Mouse (Mus musculus) intestine, embryonic 14.5 days (tissue): ENCODE measurements around the gene Scrn3. TPM values are rescaled to one million over a fixed set of nuclear protein-coding genes. Genes with fewer than 3 reads are reported as not detected.

ENCODE experiments used
- ATAC-seq: fragments of 200-750 bp; cut with Nextera tagmentation; replicated peaks from 2 replicates; pipeline ENCODE4 v1.8.0; 2017; ENCODE audit warnings: low read depth, moderate number of reproducible peaks, moderate TSS enrichment, moderate library complexity; ENCODE audit not compliant: low FRiP score, low TSS enrichment
- DNase-seq: peaks from one replicate; pipeline ENCODE4 v3.0.0-alpha.2; 2018; ENCODE audit warnings: low spot score
- H3K27ac ChIP-seq: fragments of 300-500 bp; sonication (generic); 2 replicates; pipeline ENCODE4 v1.5.1; 2014; ENCODE audit warnings: low read depth, mild to moderate bottlenecking, control low read depth
- H3K27me3 ChIP-seq: fragments of 300-500 bp; sonication (generic); replicated peaks from 2 replicates; pipeline ENCODE4 v1.6.1; 2014; ENCODE audit warnings: low read length, control low read depth; ENCODE audit not compliant: control insufficient read depth, insufficient read depth
- H3K36me3 ChIP-seq: fragments of 300-500 bp; sonication (generic); 2 replicates; pipeline ENCODE4 v1.6.1; 2014; ENCODE audit warnings: low read length, control low read depth; ENCODE audit not compliant: control insufficient read depth, insufficient read depth
- H3K4me1 ChIP-seq: fragments of 300-500 bp; sonication (generic); replicated peaks from 2 replicates; pipeline ENCODE4 v1.6.1; 2014; ENCODE audit warnings: low read length, control low read depth, mixed read lengths; ENCODE audit not compliant: control insufficient read depth, insufficient read depth
- H3K4me2 ChIP-seq: fragments of 300-500 bp; sonication (generic); 2 replicates; pipeline ENCODE4 v1.6.1; 2014; ENCODE audit warnings: low read length
- H3K4me3 ChIP-seq: fragments of 300-500 bp; sonication (generic); 2 replicates; pipeline ENCODE4 v1.5.1; 2014; ENCODE audit warnings: low read depth, low read length, control low read depth, mixed read lengths
- H3K9ac ChIP-seq: fragments of 300-500 bp; sonication (generic); 2 replicates; pipeline ENCODE4 v1.6.1; 2014; ENCODE audit warnings: mild to moderate bottlenecking, low read length
- H3K9me3 ChIP-seq: fragments of 300-500 bp; sonication (generic); 2 replicates; pipeline ENCODE4 v1.6.1; 2016; ENCODE audit warnings: low read length, control low read depth; ENCODE audit not compliant: control insufficient read depth
- WGBS: fragments of 180-500 bp; shearing (Covaris S2); extraction: QIAGEN DNeasy Blood & Tissue Kit; methylation state at CpG from one replicate; pipeline ENCODE4 v1.1.7; 2014; 5-methylcytosine and 5-hydroxymethylcytosine counted together
- polyA plus RNA-seq: library from polyadenylated mRNA; unstranded; fragments of >200 nt; fragmentation: Nextera tagmentation; extraction: Ambion mirVana; gene quantifications from 2 replicates; pipeline ENCODE4 v1.2.1, GENCODE M21; 2014

Scrn3 gene
- polyA plus RNA-seq, 1 experiment from 2014 or later: 12.6 TPM

GRCm38 (mm10) chr2:73319218-73319617 lies 6.8 kb downstream of the Scrn3 start:
- Histone ChIP-seq H3K4me2 (no peak overlapping the region), H3K36me3 (no peaks in the 10 kb centered on the region), H3K9ac (no peak overlapping the region), H3K4me1 (no peaks in the 10 kb centered on the region), H3K27ac (no peak overlapping the region), H3K4me3 (no peak overlapping the region), H3K27me3 (no peaks in the 10 kb centered on the region), H3K9me3 (no peaks in the 10 kb centered on the region)
- ATAC-seq (no peak), DNase-seq (no peak)
- 82% methylated on average over 5 of the region's 5 CpGs for WGBS

GRCm38 (mm10) chr2:73322991-73323390 lies 10.6 kb downstream of the Scrn3 start:
- Histone ChIP-seq H3K27me3 (no peaks in the 10 kb centered on the region), H3K27ac (no peak overlapping the region), H3K4me1 (no peaks in the 10 kb centered on the region), H3K36me3 (no peaks in the 10 kb centered on the region), H3K4me3 (no peak overlapping the region), H3K9me3 (no peaks in the 10 kb centered on the region), H3K9ac (no peak overlapping the region), H3K4me2 (no peak overlapping the region)
- WGBS: 74% methylated on average over 12 of the region's 12 CpGs
- no peak for ATAC-seq
- DNase-seq: no peak

GRCm38 (mm10) chr2:73325871-73326270 lies 13.5 kb downstream of the Scrn3 start:
- ATAC-seq: no peak
- Histone ChIP-seq H3K4me2 (no peak overlapping the region), H3K4me3 (no peak overlapping the region), H3K36me3 (no peaks in the 10 kb centered on the region), H3K9ac (no peak overlapping the region), H3K4me1 (no peaks in the 10 kb centered on the region), H3K9me3 (no peaks in the 10 kb centered on the region), H3K27me3 (no peaks in the 10 kb centered on the region), H3K27ac (no peak overlapping the region)
- no peak for DNase-seq
- WGBS: 89% methylated on average over 5 of the region's 5 CpGs

- H3K27ac ChIP-seq: no peak overlapping the region
- DNase-seq (no peak), ATAC-seq (no peak)
- no peak overlapping the region for H3K4me3 ChIP-seq
- no peaks in the 10 kb centered on the region for H3K27me3 ChIP-seq
- no peak overlapping the region for H3K9ac ChIP-seq
- H3K4me2 ChIP-seq: no peak overlapping the region
- no peaks in the 10 kb centered on the region for H3K4me1 ChIP-seq
- no peaks in the 10 kb centered on the region for H3K9me3 ChIP-seq
- 82% methylated on average over 3 of the region's 3 CpGs for WGBS
- H3K36me3 ChIP-seq: no peaks in the 10 kb centered on the region
Observed at GRCm38 (mm10) chr2:73335949-73336348, 23.5 kb downstream of the Scrn3 start.

- H3K9me3 ChIP-seq: no peaks in the 10 kb centered on the region
- no peaks in the 10 kb centered on the region for H3K27me3 ChIP-seq
- DNase-seq (no peak), ATAC-seq (no peak)
- no peak overlapping the region for H3K27ac ChIP-seq
- H3K9ac ChIP-seq: no peak overlapping the region
- H3K36me3 ChIP-seq: no peaks in the 10 kb centered on the region
- H3K4me2 ChIP-seq: no peak overlapping the region
- WGBS: 74% methylated on average over 8 of the region's 8 CpGs
- no peaks in the 10 kb centered on the region for H3K4me1 ChIP-seq
- no peak overlapping the region for H3K4me3 ChIP-seq
Observed at GRCm38 (mm10) chr2:73338415-73338814, 26.0 kb downstream of the Scrn3 start.

GRCm38 (mm10) chr2:73343701-73344100 lies 31.3 kb downstream of the Scrn3 start:
- Histone ChIP-seq H3K27me3 (no peaks in the 10 kb centered on the region), H3K9ac (no peak overlapping the region), H3K9me3 (no peaks in the 10 kb centered on the region), H3K27ac (no peak overlapping the region), H3K36me3 (no peaks in the 10 kb centered on the region), H3K4me3 (no peak overlapping the region), H3K4me2 (no peak overlapping the region), H3K4me1 (no peaks in the 10 kb centered on the region)
- ATAC-seq (no peak), DNase-seq (no peak)
- 87% methylated on average over 5 of the region's 5 CpGs for WGBS

- H3K9me3 ChIP-seq: no peaks in the 10 kb centered on the region
- H3K36me3 ChIP-seq: no peaks in the 10 kb centered on the region
- H3K4me1 ChIP-seq: no peaks in the 10 kb centered on the region
- 77% methylated on average over 4 of the region's 4 CpGs for WGBS
- no peak overlapping the region for H3K27ac ChIP-seq
- no peak for ATAC-seq
- no peaks in the 10 kb centered on the region for H3K27me3 ChIP-seq
- no peak overlapping the region for H3K4me3 ChIP-seq
- no peak for DNase-seq
- no peak overlapping the region for H3K4me2 ChIP-seq
- no peak overlapping the region for H3K9ac ChIP-seq
Observed at GRCm38 (mm10) chr2:73345204-73345603, 32.8 kb downstream of the Scrn3 start.

- Histone ChIP-seq H3K27ac (no peak overlapping the region), H3K9me3 (no peaks in the 10 kb centered on the region), H3K36me3 (no peaks in the 10 kb centered on the region), H3K4me1 (no peaks in the 10 kb centered on the region), H3K4me3 (no peak overlapping the region), H3K9ac (no peak overlapping the region), H3K4me2 (no peak overlapping the region), H3K27me3 (no peaks in the 10 kb centered on the region)
- no peak for ATAC-seq
- WGBS: 56% methylated on average over 13 of the region's 13 CpGs
- no peak for DNase-seq
Observed at GRCm38 (mm10) chr2:73346345-73347086, 34.1 kb downstream of the Scrn3 start.

GRCm38 (mm10) chr2:73347136-73347535 lies 34.7 kb downstream of the Scrn3 start:
- Histone ChIP-seq H3K27me3 (no peaks in the 10 kb centered on the region), H3K4me2 (no peak overlapping the region), H3K4me1 (no peaks in the 10 kb centered on the region), H3K9ac (no peak overlapping the region), H3K9me3 (no peaks in the 10 kb centered on the region), H3K4me3 (no peak overlapping the region), H3K27ac (no peak overlapping the region), H3K36me3 (no peaks in the 10 kb centered on the region)
- 62% methylated on average over 6 of the region's 6 CpGs for WGBS
- DNase-seq (no peak), ATAC-seq (no peak)
